24 mouse cellular contexts compared by ENCODE assay signal in genomic region chr19:16446612-16447011, GRCm38 (mm10). TPM values are rescaled to one million over a fixed set of nuclear protein-coding genes. Genes with fewer than 3 reads are reported as not detected.
"Had no signal": no experiment of that assay in that cellular context is flagged by ENCODE, and none has a peak within 500 bp of the region (broad histone marks: within the 10 kb centered on the region; RNA-seq: fewer than 3 reads in every experiment).

No protein-coding gene starts in this region.

- H3K9ac ChIP-seq: kidney, embryonic 15.5 days; limb, embryonic 13.5 days; liver, embryonic 12.5 days; liver, embryonic 15.5 days; midbrain, embryonic 12.5 days; midbrain, embryonic 15.5 days; neural tube, embryonic 13.5 days; stomach, embryonic 15.5 days had no signal

- H3K27me3 ChIP-seq: kidney, embryonic 15.5 days; limb, embryonic 13.5 days; liver, embryonic 12.5 days; liver, embryonic 15.5 days; midbrain, embryonic 12.5 days; midbrain, embryonic 15.5 days; neural tube, embryonic 13.5 days; stomach, embryonic 15.5 days had no signal

- H3K9me3 ChIP-seq: kidney, embryonic 15.5 days; limb, embryonic 10.5 days; limb, embryonic 13.5 days; liver, embryonic 12.5 days; liver, embryonic 15.5 days; midbrain, embryonic 12.5 days; midbrain, embryonic 15.5 days; neural tube, embryonic 13.5 days; stomach, embryonic 15.5 days had no signal

- H3K4me2 ChIP-seq: kidney, embryonic 15.5 days; limb, embryonic 13.5 days; liver, embryonic 12.5 days; liver, embryonic 15.5 days; midbrain, embryonic 12.5 days; midbrain, embryonic 15.5 days; neural tube, embryonic 13.5 days; stomach, embryonic 15.5 days had no signal

- H3K27ac ChIP-seq: kidney, embryonic 15.5 days; left cerebral cortex, adult 2 months; limb, embryonic 10.5 days; limb, embryonic 13.5 days; liver, embryonic 12.5 days; liver, embryonic 15.5 days; macrophage; midbrain, embryonic 12.5 days; midbrain, embryonic 15.5 days; neural tube, embryonic 13.5 days; stomach, embryonic 15.5 days had no signal

- H3K36me3 ChIP-seq: kidney, embryonic 15.5 days; limb, embryonic 10.5 days; limb, embryonic 13.5 days; liver, embryonic 12.5 days; liver, embryonic 15.5 days; midbrain, embryonic 12.5 days; midbrain, embryonic 15.5 days; neural tube, embryonic 13.5 days; stomach, embryonic 15.5 days had no signal

- ATAC-seq: liver, embryonic 12.5 days; midbrain, embryonic 15.5 days had no signal

- H3K4me3 ChIP-seq: kidney, embryonic 15.5 days; left cerebral cortex, adult 2 months; limb, embryonic 10.5 days; limb, embryonic 13.5 days; liver, embryonic 12.5 days; liver, embryonic 15.5 days; midbrain, embryonic 12.5 days; midbrain, embryonic 15.5 days; myocyte; neural tube, embryonic 13.5 days; stomach, embryonic 15.5 days had no signal

- H3K4me1 ChIP-seq: limb, embryonic 10.5 days; limb, embryonic 13.5 days; midbrain, embryonic 12.5 days; midbrain, embryonic 15.5 days; neural tube, embryonic 13.5 days had no signal

- DNase-seq: kidney, adult 11 months; kidney, adult 8-10 months; kidney, postnatal 10 days; kidney, postnatal 36 days; layer of hippocampus, postnatal 36 days; liver; lung, adult 18-20 months; retina, postnatal 1 day; spleen, adult 18-20 months; thymus, adult 18-20 months; thymus, postnatal 36 days had no signal

RNA-seq across cellular contexts. Expression of gene Gna14, which starts 11.1 kb away (rescaled TPM):
- total RNA-seq: neutrophil, adult 5-6 weeks had no signal
